Mouse (Mus musculus): Measurements from ENCODE around the gene Ctrl. TPM values are rescaled to one million over a fixed set of nuclear protein-coding genes. Genes with fewer than 3 reads are reported as not detected.

The Ctrl gene
- total RNA-seq, 1 experiment from 2014 or later = 3.5 TPM

GRCm38 (mm10) chr8:105942542-105942941 lies 8.9 kb upstream of the Ctrl start:
- no peak for ATAC-seq (ENCODE audit: extremely low read depth, insufficient number of reproducible peaks, low FRiP score, poor library complexity, severe bottlenecking)

GRCm38 (mm10) chr8:105942026-105942425 lies 8.4 kb upstream of the Ctrl start:
- ATAC-seq (ENCODE audit: extremely low read depth, insufficient number of reproducible peaks, low FRiP score, poor library complexity, severe bottlenecking) = no peak

- no peak for ATAC-seq (ENCODE audit: extremely low read depth, insufficient number of reproducible peaks, low FRiP score, poor library complexity, severe bottlenecking)
Measured at GRCm38 (mm10) chr8:105938306-105938669, 4.6 kb upstream of the Ctrl start, which contains the start of gene Psmb10. Psmb10 (minus strand) TSS chr8:105938444.

GRCm38 (mm10) chr8:105937496-105938305 lies 4.0 kb upstream of the Ctrl start:
- ATAC-seq (ENCODE audit: extremely low read depth, insufficient number of reproducible peaks, low FRiP score, poor library complexity, severe bottlenecking) = peak; percentile 25

- ATAC-seq (ENCODE audit: extremely low read depth, insufficient number of reproducible peaks, low FRiP score, poor library complexity, severe bottlenecking) = peak; percentile 82
Measured at GRCm38 (mm10) chr8:105936866-105937475, 3.3 kb upstream of the Ctrl start.

- no peak for ATAC-seq (ENCODE audit: extremely low read depth, insufficient number of reproducible peaks, low FRiP score, poor library complexity, severe bottlenecking)
Measured at GRCm38 (mm10) chr8:105935863-105936603, 2.4 kb upstream of the Ctrl start.

- no peak for ATAC-seq (ENCODE audit: extremely low read depth, insufficient number of reproducible peaks, low FRiP score, poor library complexity, severe bottlenecking)
Measured at GRCm38 (mm10) chr8:105935105-105935504, 1.4 kb upstream of the Ctrl start.

GRCm38 (mm10) chr8:105932525-105932924 lies 1.1 kb downstream of the Ctrl start:
- ATAC-seq (ENCODE audit: extremely low read depth, insufficient number of reproducible peaks, low FRiP score, poor library complexity, severe bottlenecking) = no peak

GRCm38 (mm10) chr8:105931271-105931670 lies 2.4 kb downstream of the Ctrl start:
- no peak for ATAC-seq (ENCODE audit: extremely low read depth, insufficient number of reproducible peaks, low FRiP score, poor library complexity, severe bottlenecking)

GRCm38 (mm10) chr8:105930602-105931001 lies 3.1 kb downstream of the Ctrl start:
- ATAC-seq (ENCODE audit: extremely low read depth, insufficient number of reproducible peaks, low FRiP score, poor library complexity, severe bottlenecking) = peak; percentile 82

GRCm38 (mm10) chr8:105925123-105925522 lies 8.5 kb downstream of the Ctrl start:
- ATAC-seq (ENCODE audit: extremely low read depth, insufficient number of reproducible peaks, low FRiP score, poor library complexity, severe bottlenecking) = no peak

- no peak for ATAC-seq (ENCODE audit: extremely low read depth, insufficient number of reproducible peaks, low FRiP score, poor library complexity, severe bottlenecking)
Measured at GRCm38 (mm10) chr8:105919390-105919789, 14.3 kb downstream of the Ctrl start.

GRCm38 (mm10) chr8:105900941-105901616 lies 32.6 kb downstream of the Ctrl start:
- ATAC-seq (ENCODE audit: extremely low read depth, insufficient number of reproducible peaks, low FRiP score, poor library complexity, severe bottlenecking) = no peak

- peak; percentile 97 for ATAC-seq (ENCODE audit: extremely low read depth, insufficient number of reproducible peaks, low FRiP score, poor library complexity, severe bottlenecking)
Measured at GRCm38 (mm10) chr8:105900180-105900940, 33.3 kb downstream of the Ctrl start, which contains the start of gene Pskh1. Pskh1 (plus strand) TSS chr8:105900441.

GRCm38 (mm10) chr8:105897801-105898480 lies 35.7 kb downstream of the Ctrl start:
- no peak for ATAC-seq (ENCODE audit: extremely low read depth, insufficient number of reproducible peaks, low FRiP score, poor library complexity, severe bottlenecking)

GRCm38 (mm10) chr8:105893339-105893738 lies 40.3 kb downstream of the Ctrl start, which contains the start of gene Nrn1l:
Nrn1l (plus strand) TSS chr8:105893567.
- no peak for ATAC-seq (ENCODE audit: extremely low read depth, insufficient number of reproducible peaks, low FRiP score, poor library complexity, severe bottlenecking)

- no peak for ATAC-seq (ENCODE audit: extremely low read depth, insufficient number of reproducible peaks, low FRiP score, poor library complexity, severe bottlenecking)
Measured at GRCm38 (mm10) chr8:105892432-105892831, 41.2 kb downstream of the Ctrl start.

GRCm38 (mm10) chr8:105890870-105891269 lies 42.8 kb downstream of the Ctrl start:
- no peak for ATAC-seq (ENCODE audit: extremely low read depth, insufficient number of reproducible peaks, low FRiP score, poor library complexity, severe bottlenecking)

Data from neutrophil, adult 5-6 weeks (primary cell).